Mouse (Mus musculus) limb, embryonic 12.5 days (tissue): ENCODE data around the gene Prss50. TPM values are rescaled to one million over a fixed set of nuclear protein-coding genes. Genes with fewer than 3 reads are reported as not detected.

Source experiments
- ATAC-seq: fragments of 200-750 bp; cut with Nextera tagmentation; 2 replicates; pipeline ENCODE4 v1.8.0; 2017; ENCODE audit warnings: low read depth, moderate TSS enrichment; ENCODE audit not compliant: insufficient number of reproducible peaks, insufficient read depth, low FRiP score, low TSS enrichment
- H3K27ac ChIP-seq: fragments of 300-500 bp; sonication (generic); 2 replicates; pipeline ENCODE4 v1.5.1; 2016; ENCODE audit warnings: mild to moderate bottlenecking, moderate library complexity
- H3K27me3 ChIP-seq: fragments of 300-500 bp; sonication (generic); 2 replicates; pipeline ENCODE4 v1.6.1; 2016; ENCODE audit warnings: mild to moderate bottlenecking, moderate library complexity
- H3K36me3 ChIP-seq: fragments of 300-500 bp; sonication (generic); 2 replicates; pipeline ENCODE4 v1.6.1; 2016; ENCODE audit warnings: mild to moderate bottlenecking, moderate library complexity
- H3K4me1 ChIP-seq: fragments of 300-500 bp; sonication (generic); replicated peaks from 2 replicates; pipeline ENCODE4 v1.6.1; 2016
- H3K4me2 ChIP-seq: fragments of 300-500 bp; sonication (generic); 2 replicates; pipeline ENCODE4 v1.6.1; 2016; ENCODE audit warnings: mild to moderate bottlenecking, moderate library complexity
- H3K4me3 ChIP-seq: fragments of 300-500 bp; sonication (generic); replicated peaks from 2 replicates; pipeline ENCODE4 v1.5.1; 2016; ENCODE audit warnings: mild to moderate bottlenecking
- H3K9ac ChIP-seq: fragments of 300-500 bp; sonication (generic); replicated peaks from 2 replicates; pipeline ENCODE4 v1.6.1; 2016; ENCODE audit warnings: mild to moderate bottlenecking, moderate library complexity
- H3K9me3 ChIP-seq: fragments of 300-500 bp; sonication (generic); 2 replicates; pipeline ENCODE4 v1.6.1; 2016; ENCODE audit warnings: mild to moderate bottlenecking, moderate library complexity
- WGBS: fragments of 180-500 bp; shearing (Covaris S2); methylation state at CpG from one replicate; pipeline ENCODE4 v1.1.7; 2016; 5-methylcytosine and 5-hydroxymethylcytosine counted together
- polyA plus RNA-seq: library from polyadenylated mRNA; unstranded; fragments of >200 nt; fragmentation: Nextera tagmentation; extraction: Ambion mirVana; gene quantifications from 2 replicates; pipeline ENCODE4 v1.2.1, GENCODE M21; 2016

The Prss50 gene
- polyA plus RNA-seq, 1 experiment from 2014 or later: 0.65 TPM

GRCm38 (mm10) chr9:110907838-110908630 lies 50.3 kb downstream of the Prss50 start:
- WGBS: 88% methylated on average over 4 of the region's 4 CpGs
- H3K36me3 ChIP-seq: no peaks in the 10 kb centered on the region
- H3K9me3 ChIP-seq: no peaks in the 10 kb centered on the region
- no peak overlapping the region for H3K4me3 ChIP-seq
- no peaks in the 10 kb centered on the region for H3K27me3 ChIP-seq
- no peak overlapping the region for H3K4me2 ChIP-seq
- no peak for ATAC-seq
- no peak overlapping the region for H3K9ac ChIP-seq
- no peaks in the 10 kb centered on the region for H3K4me1 ChIP-seq
- no peak overlapping the region for H3K27ac ChIP-seq

GRCm38 (mm10) chr9:110908631-110909016 lies 50.9 kb downstream of the Prss50 start:
- Histone ChIP-seq H3K36me3 (no peaks in the 10 kb centered on the region), H3K4me3 (no peak overlapping the region), H3K4me1 (no peaks in the 10 kb centered on the region), H3K27ac (no peak overlapping the region), H3K9ac (no peak overlapping the region), H3K4me2 (no peak overlapping the region), H3K27me3 (no peaks in the 10 kb centered on the region), H3K9me3 (no peaks in the 10 kb centered on the region)
- ATAC-seq: no peak
- 89% methylated on average over 3 of the region's 3 CpGs for WGBS

GRCm38 (mm10) chr9:110909371-110909967 lies 51.7 kb downstream of the Prss50 start:
- H3K36me3 ChIP-seq: no peaks in the 10 kb centered on the region
- ATAC-seq: no peak
- no peaks in the 10 kb centered on the region for H3K27me3 ChIP-seq
- WGBS: 79% methylated on average over 6 of the region's 6 CpGs
- H3K4me1 ChIP-seq: no peaks in the 10 kb centered on the region
- H3K9me3 ChIP-seq: no peaks in the 10 kb centered on the region
- no peak overlapping the region for H3K9ac ChIP-seq
- H3K4me2 ChIP-seq: no peak overlapping the region
- H3K27ac ChIP-seq: 0 out of 2 replicates have a peak overlapping the region, but pooled peaks have one; percentile 4
- no peak overlapping the region for H3K4me3 ChIP-seq

Other genes with a start within 250 kb of the Prss50 start
- 62.7 and 67.1 TPM in 2 replicates for gene Nradd, start 233.5 kb upstream of the Prss50 start, polyA plus RNA-seq
- 1.1 and 1.6 TPM in 2 replicates for gene Nbeal2, start 203.8 kb upstream of the Prss50 start, polyA plus RNA-seq
- gene Ccdc12, start 201.5 kb upstream of the Prss50 start, polyA plus RNA-seq: 126 and 133 TPM in 2 replicates
- gene Myl3, start 116.1 kb upstream of the Prss50 start, polyA plus RNA-seq: 1.6 and 2.6 TPM in 2 replicates
- 76.6 and 81.8 TPM in 2 replicates for gene Pth1r, start 110.8 kb upstream of the Prss50 start, polyA plus RNA-seq
- gene Prss42, start 59.8 kb upstream of the Prss50 start, polyA plus RNA-seq: not detected in 2 replicates
- not detected in 2 replicates for gene Prss44, start 44.0 kb upstream of the Prss50 start, polyA plus RNA-seq
- not detected in 2 replicates for gene Prss43, start 31.3 kb upstream of the Prss50 start, polyA plus RNA-seq
- not detected in 2 replicates for gene Prss45, start 23.4 kb upstream of the Prss50 start, polyA plus RNA-seq
- gene Prss46, start 13.5 kb upstream of the Prss50 start, polyA plus RNA-seq: not detected in 2 replicates
- 1.6 and 2.9 TPM in 2 replicates for gene Als2cl, start 21.9 kb downstream of the Prss50 start, polyA plus RNA-seq
- 0.68 and 0.87 TPM in 2 replicates for gene Tmie, start 22.1 kb downstream of the Prss50 start, polyA plus RNA-seq
- not detected in 2 replicates for gene Fam240a, start 58.9 kb downstream of the Prss50 start, polyA plus RNA-seq
- gene Tdgf1, start 88.2 kb downstream of the Prss50 start, polyA plus RNA-seq: not detected in 2 replicates
- 0.05 and 0.31 TPM in 2 replicates for gene Lrrc2, start 93.6 kb downstream of the Prss50 start, polyA plus RNA-seq
- gene Rtp3, start 132.6 kb downstream of the Prss50 start, polyA plus RNA-seq: not detected in 2 replicates
- gene Ltf, start 161.3 kb downstream of the Prss50 start, polyA plus RNA-seq: 0.45 and 0.84 TPM in 2 replicates
- 0.49 and 0.92 TPM in 2 replicates for gene Ccrl2, start 199.6 kb downstream of the Prss50 start, polyA plus RNA-seq